10 mouse cellular contexts compared by ENCODE assay signal in genomic region chr8:105157555-105157954, GRCm38 (mm10). TPM values are rescaled to one million over a fixed set of nuclear protein-coding genes. Genes with fewer than 3 reads are reported as not detected.
A peak's percentile ranks its signal among the peaks of the same experiment; 100 is the strongest.
DNase-seq lines count a peak whose midpoint lies in the region; ATAC-seq and TF ChIP-seq lines count a peak whose summit lies in the region.
"Had no signal": no experiment of that assay in that cellular context is flagged by ENCODE, and none has a peak within 500 bp of the region (broad histone marks: within the 10 kb centered on the region; RNA-seq: fewer than 3 reads in every experiment).

No protein-coding gene starts in this region.

- no peak for DNase-seq in hindbrain, postnatal 0 days (ENCODE audit: low spot score)
- no peak for DNase-seq in brain, embryonic 14.5 days (ENCODE audit: low read depth)
- peak; percentile 32 for DNase-seq in kidney, postnatal 14 days
- peak; percentile 52 for DNase-seq in retina, postnatal 1 day
- no peak for DNase-seq in frontal cortex, adult 2 months (ENCODE audit: extremely low spot score in 1 of 2, low spot score in 1 of 2)
- no peak for DNase-seq in frontal cortex, postnatal 10 days (ENCODE audit: low spot score in 2 of 2)

- H3K9me3 ChIP-seq in hindbrain, postnatal 0 days (ENCODE audit: low read length): no peaks in the 10 kb centered on the region
- no peaks in the 10 kb centered on the region for H3K9me3 ChIP-seq in hindbrain, embryonic 16.5 days (ENCODE audit: control insufficient read depth, low read length)
- H3K9me3 ChIP-seq in ES-Bruce4 (replicated peaks; ENCODE audit: control insufficient read depth, insufficient read depth, low read length, poor library complexity, severe bottlenecking): no peaks in the 10 kb centered on the region
- H3K9me3 ChIP-seq: limb, embryonic 13.5 days had no signal

- no peak for TF ChIP-seq POLR2A in ES-Bruce4 (IDR thresholded peaks at IDR 0.05; ENCODE audit: insufficient read depth, low read length)
- no peak for TF ChIP-seq POLR2A in brain, embryonic 14.5 days (IDR thresholded peaks at IDR 0.05; ENCODE audit: borderline replicate concordance, extremely low read depth, insufficient read depth, insufficient read length, poor library complexity, severe bottlenecking)

- H3K4me3 ChIP-seq in hindbrain, postnatal 0 days (ENCODE audit: low read length): no peak overlapping the region
- no peak overlapping the region for H3K4me3 ChIP-seq in hindbrain, embryonic 16.5 days (ENCODE audit: low read length)
- H3K4me3 ChIP-seq in ES-Bruce4 (ENCODE audit: low read depth, low read length): no peak overlapping the region
- H3K4me3 ChIP-seq: limb, embryonic 13.5 days had no signal

- ATAC-seq in hindbrain, postnatal 0 days: no peak
- no peak for ATAC-seq in hindbrain, embryonic 16.5 days

- H3K9ac ChIP-seq in hindbrain, postnatal 0 days (replicated peaks; ENCODE audit: low read length): no peak overlapping the region
- H3K9ac ChIP-seq in hindbrain, embryonic 16.5 days (ENCODE audit: low read depth, low read length): no peak overlapping the region
- H3K9ac ChIP-seq in ES-Bruce4 (ENCODE audit: low read depth, poor library complexity, severe bottlenecking): no peak overlapping the region
- H3K9ac ChIP-seq: limb, embryonic 13.5 days had no signal

- no peak overlapping the region for H3K4me2 ChIP-seq in hindbrain, postnatal 0 days (ENCODE audit: low read depth, low read length)
- H3K4me2 ChIP-seq in hindbrain, embryonic 16.5 days (ENCODE audit: low read length): no peak overlapping the region
- H3K4me2 ChIP-seq: limb, embryonic 13.5 days had no signal

- 59% methylated on average over 10 of the region's 10 CpGs for WGBS in hindbrain, postnatal 0 days
- 61% methylated on average over 10 of the region's 10 CpGs for WGBS in hindbrain, embryonic 16.5 days

- TF ChIP-seq EP300 in ES-Bruce4 (IDR thresholded peaks at IDR 0.05; ENCODE audit: insufficient read depth, low read depth, low read length): no peak

- H3K27ac ChIP-seq in hindbrain, postnatal 0 days: no peak overlapping the region
- no peak overlapping the region for H3K27ac ChIP-seq in hindbrain, embryonic 16.5 days (ENCODE audit: low read depth, low read length)
- H3K27ac ChIP-seq in ES-Bruce4 (ENCODE audit: insufficient read depth, low read length): no peak overlapping the region
- H3K27ac ChIP-seq: limb, embryonic 13.5 days had no signal

- no peaks in the 10 kb centered on the region for H3K36me3 ChIP-seq in hindbrain, postnatal 0 days (ENCODE audit: insufficient read depth, low read length)
- no peaks in the 10 kb centered on the region for H3K36me3 ChIP-seq in hindbrain, embryonic 16.5 days (ENCODE audit: control insufficient read depth, insufficient read depth, low read length)
- H3K36me3 ChIP-seq in ES-Bruce4 (ENCODE audit: control insufficient read depth, insufficient read depth, low read length, poor library complexity, severe bottlenecking): no peaks in the 10 kb centered on the region
- H3K36me3 ChIP-seq: limb, embryonic 13.5 days had no signal

- peak; percentile 52 for TF ChIP-seq CTCF in hindbrain, postnatal 0 days (IDR thresholded peaks at IDR 0.05; ENCODE audit: low read depth)
- TF ChIP-seq CTCF in ES-Bruce4 (IDR thresholded peaks at IDR 0.05; ENCODE audit: low read depth, low read length): peak; percentile 74
- TF ChIP-seq CTCF in brain, embryonic 14.5 days (IDR thresholded peaks at IDR 0.05; ENCODE audit: borderline replicate concordance, extremely low read depth, insufficient read depth, insufficient read length): peak; percentile 50

- no peaks in the 10 kb centered on the region for H3K27me3 ChIP-seq in hindbrain, postnatal 0 days (ENCODE audit: insufficient read depth, low read length)
- peaks cover 5% of the 10 kb centered on the region; the same call in 1 of the 2 replicates for H3K27me3 ChIP-seq in hindbrain, embryonic 16.5 days (replicated peaks; ENCODE audit: control insufficient read depth, insufficient read depth, low read length)
- no peaks in the 10 kb centered on the region for H3K27me3 ChIP-seq in ES-Bruce4 (ENCODE audit: control insufficient read depth, insufficient read depth, low read length, poor library complexity, severe bottlenecking)
- H3K27me3 ChIP-seq: limb, embryonic 13.5 days had no signal

- H3K4me1 ChIP-seq in hindbrain, postnatal 0 days (ENCODE audit: insufficient read depth, low read length): peaks cover 1% of the 10 kb centered on the region; the same call in 1 of the 2 replicates
- H3K4me1 ChIP-seq in hindbrain, embryonic 16.5 days (ENCODE audit: control insufficient read depth, insufficient read depth, low read depth, low read length): peaks cover 9% of the 10 kb centered on the region
- H3K4me1 ChIP-seq in ES-Bruce4 (ENCODE audit: control insufficient read depth, insufficient read depth, low read length): no peaks in the 10 kb centered on the region

RNA-seq across cellular contexts. Expression of gene Cbfb, which starts 12.9 kb away (rescaled TPM):
- total RNA-seq in hindbrain, postnatal 0 days (2014; rRNA removed): 45.1 and 54.3 TPM in 2 replicates
- 27.8 and 30.5 TPM in 2 replicates for polyA plus RNA-seq in hindbrain, postnatal 0 days (2015; fragmentation: Nextera tagmentation; extraction: Ambion mirVana)
- polyA plus RNA-seq in hindbrain, embryonic 16.5 days (2015; fragmentation: Nextera tagmentation; extraction: Ambion mirVana): 28.6 and 29.0 TPM in 2 replicates
- polyA plus RNA-seq in ES-Bruce4 (2011; ENCODE audit: insufficient read depth, insufficient read length, low read depth, missing spikeins): 77.5 and 85.5 TPM in 2 replicates
- 26.5 and 31.9 TPM in 2 replicates for polyA plus RNA-seq in brain, embryonic 14.5 days (2012; rRNA removed)
- polyA plus RNA-seq in frontal cortex, adult 2 months (2012; rRNA removed): 25.2 and 28.1 TPM in 2 replicates

RNA-seq across cellular contexts. Expression of gene Ces4a, which starts 26.0 kb away (rescaled TPM):
- total RNA-seq in hindbrain, postnatal 0 days (2014; rRNA removed): 0.10 TPM in 1 of 2 replicates, not detected in the other
- 0.16 TPM in 1 of 2 replicates, not detected in the other for polyA plus RNA-seq in hindbrain, postnatal 0 days (2015; fragmentation: Nextera tagmentation; extraction: Ambion mirVana)
- not detected in 2 replicates for polyA plus RNA-seq in hindbrain, embryonic 16.5 days (2015; fragmentation: Nextera tagmentation; extraction: Ambion mirVana)
- not detected in 2 replicates for polyA plus RNA-seq in ES-Bruce4 (2011; ENCODE audit: insufficient read depth, insufficient read length, low read depth, missing spikeins)
- polyA plus RNA-seq in brain, embryonic 14.5 days (2012; rRNA removed): 0.04 TPM in 1 of 2 replicates, not detected in the other
- not detected in 2 replicates for polyA plus RNA-seq in frontal cortex, adult 2 months (2012; rRNA removed)
- polyA plus RNA-seq: embryonic facial prominence, embryonic 14.5 days; limb, embryonic 13.5 days had no signal

Comparison
In these comparisons a context has a peak if more than half of its experiments do, and no peak if none do; other contexts are left out.
1. DNase-seq: peak in kidney, postnatal 14 days (single experiment) and retina, postnatal 1 day (single experiment); none in hindbrain, postnatal 0 days (single experiment), brain, embryonic 14.5 days (single experiment), frontal cortex, adult 2 months (0 of 2) and frontal cortex, postnatal 10 days (0 of 2).
2. Peak in every context shown above with its lines, with median percentiles within 50 percentile points of each other: CTCF ChIP-seq.